Mouse (Mus musculus): ENCODE results near the gene 6430628N08Rik. TPM values are rescaled to one million over a fixed set of nuclear protein-coding genes. Genes with fewer than 3 reads are reported as not detected.
A peak's percentile ranks its signal among the peaks of the same experiment; 100 is the strongest.

6430628N08Rik gene
- not detected in 2 replicates for total RNA-seq (2014; fragmentation: Nextera tagmentation)
- not detected in 2 replicates for total RNA-seq (2017)
- polyA plus RNA-seq (2012) = not detected in 2 replicates

DNA sequence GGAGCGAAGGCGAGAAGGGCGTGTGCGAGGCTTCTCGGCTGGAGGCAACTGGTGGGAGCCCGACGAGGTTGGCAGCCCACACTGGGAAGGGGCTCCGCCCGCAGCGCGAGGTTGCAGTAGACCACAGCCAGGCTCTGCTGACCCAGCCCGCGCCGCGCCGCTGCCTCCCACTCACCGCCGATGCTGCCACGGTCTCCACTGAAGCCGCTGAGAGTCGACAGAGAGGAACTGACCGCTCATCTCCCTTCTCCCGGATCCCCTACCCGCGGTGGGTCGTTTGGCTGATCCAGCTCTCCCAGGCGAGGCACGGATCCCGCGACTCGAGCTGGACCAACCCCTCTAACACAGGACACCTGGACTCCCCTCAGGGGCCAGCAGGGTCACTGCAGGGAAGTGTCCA lies at the start of gene 6430628N08Rik:
TSS of gene 6430628N08Rik (plus strand) at position 113 of the 400 bp plus-strand sequence.
- DNase-seq (ENCODE audit: low spot score) (no peak), ATAC-seq (ENCODE audit: extremely low read depth, insufficient number of reproducible peaks, low FRiP score, poor library complexity, severe bottlenecking) (no peak)
- Histone ChIP-seq H3K4me1 (ENCODE audit: insufficient read depth, low read depth, low read length) (peaks cover 10% of the 10 kb centered on the region), H3K27me3 (ENCODE audit: insufficient read depth, low read length) (peaks cover 45% of the 10 kb centered on the region), H3K9me3 (replicated peaks) (no peaks in the 10 kb centered on the region), H3K4me3 (ENCODE audit: low read depth, low read length) (no peak within 1 kb of the TSS; the same call in 1 of the 2 replicates), H3K36me3 (replicated peaks) (no peaks in the 10 kb centered on the region)
- TF ChIP-seq TAL1 (conservative IDR thresholded peaks at IDR 0.05; ENCODE audit: low read depth, low read length) = no peak
- TF ChIP-seq GATA2 (IDR thresholded peaks at IDR 0.05; ENCODE audit: borderline replicate concordance, low read depth, low read length) = no peak
- TF ChIP-seq POLR2AphosphoS5 (IDR thresholded peaks at IDR 0.05; ENCODE audit: insufficient replicate concordance, low read depth, low read length) = no peak
- no peak for TF ChIP-seq CTCF (IDR thresholded peaks at IDR 0.05; ENCODE audit: low read depth, low read length)
- TF ChIP-seq GATA1 (IDR thresholded peaks at IDR 0.05; ENCODE audit: borderline replicate concordance, low read length) = no peak

- TF ChIP-seq GATA2 (IDR thresholded peaks at IDR 0.05; ENCODE audit: borderline replicate concordance, low read depth, low read length) (no peak), TAL1 (conservative IDR thresholded peaks at IDR 0.05; ENCODE audit: low read depth, low read length) (no peak), GATA1 (IDR thresholded peaks at IDR 0.05; ENCODE audit: borderline replicate concordance, low read length) (no peak), POLR2AphosphoS5 (IDR thresholded peaks at IDR 0.05; ENCODE audit: insufficient replicate concordance, low read depth, low read length) (no peak), CTCF (IDR thresholded peaks at IDR 0.05; ENCODE audit: low read depth, low read length) (no peak)
- peaks cover 61% of the 10 kb centered on the region for H3K4me1 ChIP-seq (ENCODE audit: insufficient read depth, low read depth, low read length)
- H3K27me3 ChIP-seq (ENCODE audit: insufficient read depth, low read length) = no peaks in the 10 kb centered on the region
- no peak for DNase-seq (ENCODE audit: low spot score)
- H3K36me3 ChIP-seq (replicated peaks) = peaks cover 62% of the 10 kb centered on the region
- no peak overlapping the region; the same call in 1 of the 2 replicates for H3K4me3 ChIP-seq (ENCODE audit: low read depth, low read length)
- no peak for ATAC-seq (ENCODE audit: extremely low read depth, insufficient number of reproducible peaks, low FRiP score, poor library complexity, severe bottlenecking)
- no peaks in the 10 kb centered on the region for H3K9me3 ChIP-seq (replicated peaks)
Observed at GRCm38 (mm10) chr4:115840842-115841241, 49.6 kb upstream of the 6430628N08Rik start.

DNA sequence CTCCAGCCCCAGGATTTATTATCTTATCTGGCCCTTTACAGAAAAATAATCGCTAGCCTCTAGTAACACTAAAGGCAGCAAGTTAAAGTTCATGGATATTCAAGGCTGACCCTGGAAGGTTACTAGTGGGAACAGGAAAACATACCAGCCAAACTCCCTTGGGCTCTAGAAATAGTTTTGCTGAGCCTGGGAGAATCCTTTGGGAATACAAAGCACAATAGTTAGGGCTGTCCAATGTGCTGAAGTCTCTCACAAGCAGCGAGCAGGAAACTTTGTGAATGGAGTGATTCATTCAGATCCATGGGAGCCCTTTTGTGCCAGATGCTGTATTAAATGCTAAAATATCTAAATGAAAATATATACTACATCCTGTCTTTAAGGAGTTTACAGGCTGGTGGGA lies 43.8 kb upstream of the 6430628N08Rik start:
- Histone ChIP-seq H3K4me1 (ENCODE audit: insufficient read depth, low read depth, low read length) (peaks cover 79% of the 10 kb centered on the region), H3K9me3 (replicated peaks) (no peaks in the 10 kb centered on the region), H3K4me3 (ENCODE audit: low read depth, low read length) (no peak overlapping the region), H3K27me3 (ENCODE audit: insufficient read depth, low read length) (no peaks in the 10 kb centered on the region), H3K36me3 (replicated peaks) (peaks cover 89% of the 10 kb centered on the region)
- TF ChIP-seq CTCF (IDR thresholded peaks at IDR 0.05; ENCODE audit: low read depth, low read length) = no peak
- TF ChIP-seq TAL1 (conservative IDR thresholded peaks at IDR 0.05; ENCODE audit: low read depth, low read length) = no peak
- no peak for TF ChIP-seq GATA2 (IDR thresholded peaks at IDR 0.05; ENCODE audit: borderline replicate concordance, low read depth, low read length)
- TF ChIP-seq GATA1 (IDR thresholded peaks at IDR 0.05; ENCODE audit: borderline replicate concordance, low read length) = no peak
- TF ChIP-seq POLR2AphosphoS5 (IDR thresholded peaks at IDR 0.05; ENCODE audit: insufficient replicate concordance, low read depth, low read length) = no peak
- DNase-seq (ENCODE audit: low spot score) (no peak), ATAC-seq (ENCODE audit: extremely low read depth, insufficient number of reproducible peaks, low FRiP score, poor library complexity, severe bottlenecking) (no peak)

DNA sequence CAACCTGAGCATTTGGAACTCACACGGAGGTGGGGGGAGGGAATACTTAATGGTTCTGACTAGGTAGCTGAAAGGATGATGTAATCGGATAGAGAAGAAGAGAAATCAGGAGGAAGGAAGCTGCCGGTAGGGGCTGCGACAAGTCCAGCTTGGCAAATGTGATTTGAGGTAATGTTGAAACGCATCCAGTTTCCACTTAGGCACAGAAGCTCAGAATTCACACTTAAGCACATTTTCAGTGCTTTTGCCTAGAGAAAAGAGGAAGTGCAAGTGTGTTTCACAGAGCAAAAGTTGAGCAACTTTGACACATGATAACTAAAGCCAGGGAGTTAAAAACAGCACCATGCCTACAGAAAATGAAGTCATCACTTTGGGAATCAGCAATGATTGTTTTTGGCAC lies 43.1 kb upstream of the 6430628N08Rik start:
- Histone ChIP-seq H3K27me3 (ENCODE audit: insufficient read depth, low read length) (no peaks in the 10 kb centered on the region), H3K9me3 (replicated peaks) (no peaks in the 10 kb centered on the region), H3K4me1 (ENCODE audit: insufficient read depth, low read depth, low read length) (peaks cover 79% of the 10 kb centered on the region), H3K36me3 (replicated peaks) (peaks cover 89% of the 10 kb centered on the region), H3K4me3 (ENCODE audit: low read depth, low read length) (no peak overlapping the region; the same call in 1 of the 2 replicates)
- TF ChIP-seq TAL1 (conservative IDR thresholded peaks at IDR 0.05; ENCODE audit: low read depth, low read length) (no peak), POLR2AphosphoS5 (IDR thresholded peaks at IDR 0.05; ENCODE audit: insufficient replicate concordance, low read depth, low read length) (no peak), GATA2 (IDR thresholded peaks at IDR 0.05; ENCODE audit: borderline replicate concordance, low read depth, low read length) (no peak), CTCF (IDR thresholded peaks at IDR 0.05; ENCODE audit: low read depth, low read length) (no peak), GATA1 (IDR thresholded peaks at IDR 0.05; ENCODE audit: borderline replicate concordance, low read length) (no peak)
- ATAC-seq (ENCODE audit: extremely low read depth, insufficient number of reproducible peaks, low FRiP score, poor library complexity, severe bottlenecking) (no peak; the same call in 1 of the 2 replicates), DNase-seq (ENCODE audit: low spot score) (no peak)

GRCm38 (mm10) chr4:115848083-115848482 lies 42.4 kb upstream of the 6430628N08Rik start:
- DNase-seq (ENCODE audit: low spot score) = no peak
- TF ChIP-seq TAL1 (conservative IDR thresholded peaks at IDR 0.05; ENCODE audit: low read depth, low read length) (no peak), CTCF (IDR thresholded peaks at IDR 0.05; ENCODE audit: low read depth, low read length) (no peak), GATA1 (IDR thresholded peaks at IDR 0.05; ENCODE audit: borderline replicate concordance, low read length) (no peak), GATA2 (IDR thresholded peaks at IDR 0.05; ENCODE audit: borderline replicate concordance, low read depth, low read length) (no peak), POLR2AphosphoS5 (IDR thresholded peaks at IDR 0.05; ENCODE audit: insufficient replicate concordance, low read depth, low read length) (no peak)

DNA sequence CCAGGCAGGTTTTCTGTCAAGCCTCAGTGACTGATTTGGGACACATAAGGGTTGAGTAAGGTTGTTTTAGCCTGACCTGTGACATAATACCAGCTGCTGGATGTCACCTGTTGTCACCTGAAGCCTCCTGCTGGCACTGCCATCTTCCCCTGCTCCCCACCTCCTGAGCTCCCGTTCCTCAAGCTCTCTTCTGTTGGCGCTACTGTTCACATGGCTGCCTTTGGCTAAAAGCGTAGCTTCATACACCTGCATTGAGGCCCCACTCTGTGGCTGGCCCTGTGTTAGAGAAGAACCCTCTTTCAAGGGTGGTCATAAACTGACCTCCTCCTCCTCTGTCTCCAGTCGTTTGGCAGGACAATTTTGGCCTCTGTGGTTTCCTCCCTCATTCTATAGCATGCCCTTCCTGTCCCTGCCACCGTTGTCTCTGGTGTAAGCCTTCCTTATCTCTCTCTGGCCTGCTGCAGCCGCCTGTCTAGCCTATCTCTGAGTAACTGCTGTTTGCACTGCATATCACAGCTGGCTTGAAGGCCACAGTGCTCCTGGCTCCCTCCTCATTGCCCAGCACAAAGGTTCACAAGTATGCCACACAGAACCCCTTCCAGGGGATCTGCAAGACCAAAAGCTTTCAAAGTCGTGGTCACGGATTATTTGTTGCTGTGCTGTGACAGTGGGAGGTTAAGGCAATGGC lies 41.3 kb upstream of the 6430628N08Rik start:
- peak overlapping the region; percentile 58; the same call in 1 of the 2 replicates for H3K4me3 ChIP-seq (ENCODE audit: low read depth, low read length)
- TF ChIP-seq POLR2AphosphoS5 (IDR thresholded peaks at IDR 0.05; ENCODE audit: insufficient replicate concordance, low read depth, low read length) = no peak
- no peak for TF ChIP-seq GATA1 (IDR thresholded peaks at IDR 0.05; ENCODE audit: borderline replicate concordance, low read length)
- peak; percentile 100 for TF ChIP-seq TAL1 (conservative IDR thresholded peaks at IDR 0.05; ENCODE audit: low read depth, low read length)
- TF ChIP-seq CTCF (IDR thresholded peaks at IDR 0.05; ENCODE audit: low read depth, low read length) = no peak
- TF ChIP-seq GATA2 (IDR thresholded peaks at IDR 0.05; ENCODE audit: borderline replicate concordance, low read depth, low read length) = peak; percentile 77; the same call in 1 of the 2 replicates
- H3K4me1 ChIP-seq (ENCODE audit: insufficient read depth, low read depth, low read length) = peaks cover 78% of the 10 kb centered on the region
- peak; percentile 95 for ATAC-seq (ENCODE audit: extremely low read depth, insufficient number of reproducible peaks, low FRiP score, poor library complexity, severe bottlenecking)
- peaks cover 89% of the 10 kb centered on the region for H3K36me3 ChIP-seq (replicated peaks)
- DNase-seq (ENCODE audit: low spot score) = peak; percentile 78
- H3K27me3 ChIP-seq (ENCODE audit: insufficient read depth, low read length) = no peaks in the 10 kb centered on the region
- no peaks in the 10 kb centered on the region for H3K9me3 ChIP-seq (replicated peaks)

More at GRCm38 (mm10) chr4:115848083-115848482, 42.4 kb upstream of the 6430628N08Rik start:
- Histone ChIP-seq H3K4me1 (ENCODE audit: insufficient read depth, low read depth, low read length) (peaks cover 77% of the 10 kb centered on the region), H3K36me3 (replicated peaks) (peaks cover 91% of the 10 kb centered on the region), H3K9me3 (replicated peaks) (no peaks in the 10 kb centered on the region), H3K4me3 (ENCODE audit: low read depth, low read length) (no peak overlapping the region; the same call in 1 of the 2 replicates), H3K27me3 (ENCODE audit: insufficient read depth, low read length) (no peaks in the 10 kb centered on the region)
- peak; percentile 9 for ATAC-seq (ENCODE audit: extremely low read depth, insufficient number of reproducible peaks, low FRiP score, poor library complexity, severe bottlenecking)

Measured in G1E (cell line).